Mouse (Mus musculus): ENCODE data around the gene Ints1. TPM values are rescaled to one million over a fixed set of nuclear protein-coding genes. Genes with fewer than 3 reads are reported as not detected.
A peak's percentile ranks its signal among the peaks of the same experiment; 100 is the strongest.

The Ints1 gene
- total RNA-seq, 2 experiments from 2014 or later = 41.8 to 43.8 TPM

GRCm38 (mm10) chr5:139726186-139726585 is 49.3 kb downstream of the Ints1 start:
- no peak for DNase-seq
- intact Hi-C loops (cut with DNase I) = no loop called here

- intact Hi-C loops (cut with DNase I) = no loop called here
- peak in 1 of 2 experiments; percentile 40 for DNase-seq
Measured at GRCm38 (mm10) chr5:139724336-139725116, 50.9 kb downstream of the Ints1 start.

DNA sequence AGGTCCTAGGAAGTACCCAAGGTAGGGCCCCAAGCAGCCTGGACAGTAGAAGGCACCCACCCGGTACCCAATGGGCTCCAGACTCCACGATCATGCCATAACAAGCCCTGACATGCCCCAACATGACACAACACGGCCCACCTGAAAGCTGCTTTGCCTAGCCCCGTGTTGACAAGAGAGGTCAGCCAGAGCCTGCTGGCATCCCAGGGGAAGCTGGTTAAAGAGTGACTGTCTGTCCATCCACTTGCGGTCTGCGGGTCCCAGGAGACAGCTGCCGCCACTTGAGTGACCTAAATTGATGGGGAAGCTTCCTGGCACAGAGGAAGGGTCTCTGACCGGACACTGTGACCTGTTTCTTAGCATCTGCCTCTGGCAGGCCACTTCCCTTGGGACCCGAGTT is 52.4 kb downstream of the Ints1 start:
- no peak for DNase-seq
- intact Hi-C loops (cut with DNase I) = no loop called here

GRCm38 (mm10) chr5:139722709-139723108 is 52.8 kb downstream of the Ints1 start:
- no peak for DNase-seq
- intact Hi-C loops (cut with DNase I) = no loop called here

GRCm38 (mm10) chr5:139718949-139719348 is 56.5 kb downstream of the Ints1 start:
- no peak for DNase-seq
- intact Hi-C loops (cut with DNase I) = no loop called here

DNA sequence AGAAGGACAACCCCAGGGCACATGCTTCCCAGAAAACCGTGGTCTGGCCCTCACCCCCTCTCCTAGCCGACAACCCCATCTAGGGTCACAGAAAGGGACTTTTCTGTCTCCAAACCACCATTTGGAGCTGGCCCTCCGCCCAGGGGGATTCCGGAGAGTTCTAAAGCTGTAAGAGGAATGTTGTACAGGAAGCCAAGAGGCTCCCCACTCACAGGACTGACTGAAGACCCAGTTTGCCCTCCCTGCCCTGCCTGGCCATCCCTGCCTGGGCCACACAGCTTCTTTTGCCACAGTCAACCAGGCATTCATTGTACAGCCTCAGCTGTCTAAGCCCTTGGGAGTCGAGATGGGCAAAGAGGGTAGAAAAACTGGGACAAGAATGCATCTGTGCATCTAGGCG is 56.9 kb downstream of the Ints1 start:
- intact Hi-C loops (cut with DNase I) = no loop called here

DNA sequence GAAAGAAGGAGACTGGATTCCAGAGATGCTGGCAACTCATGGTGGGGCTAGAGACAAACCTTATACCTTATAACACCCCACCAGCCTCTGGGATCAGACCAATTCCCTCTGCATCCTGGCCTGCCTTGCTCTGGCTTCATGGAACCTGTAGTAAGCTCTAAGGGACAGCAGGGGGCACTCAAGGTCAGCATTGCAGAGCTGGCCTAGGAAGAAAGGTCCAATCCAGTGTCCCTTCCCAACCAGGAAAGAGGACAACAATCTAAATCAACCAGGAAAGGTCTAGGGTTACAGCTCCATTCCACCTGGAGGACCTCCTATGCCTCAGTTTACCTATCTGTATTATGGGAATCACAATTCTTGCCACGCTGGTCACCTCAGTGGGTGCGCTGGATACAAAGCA is 57.8 kb downstream of the Ints1 start:
- intact Hi-C loops (cut with DNase I) = loop anchor here (1.0 kb wide), 2 partner anchors 29 to 33 kb away; no protein-coding TSS in a partner anchor

More for the DNA sequence above, 56.9 kb downstream of the Ints1 start:
- no peak for DNase-seq

DNA sequence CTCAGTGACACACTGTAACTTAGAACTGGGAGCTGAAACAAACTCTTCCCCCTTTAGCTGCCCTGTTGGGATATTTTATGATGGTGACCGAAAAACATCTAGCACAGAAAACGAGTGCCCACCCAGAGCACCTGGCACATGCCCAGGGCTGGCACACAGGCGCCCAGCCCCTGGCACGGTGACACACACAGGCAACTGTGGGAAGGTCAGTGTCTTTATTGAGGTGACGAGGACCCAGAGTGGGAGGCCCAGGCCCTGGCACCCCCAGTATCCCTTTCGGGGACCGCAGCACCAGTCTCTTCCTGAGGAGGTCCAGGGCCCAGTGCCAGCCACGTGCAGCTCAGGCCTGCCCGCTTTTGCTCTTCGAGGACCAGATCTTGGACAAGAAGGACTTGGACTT is 69.0 kb downstream of the Ints1 start:
- no peak for DNase-seq
- intact Hi-C loops (cut with DNase I) = no loop called here

More for the DNA sequence above, 57.8 kb downstream of the Ints1 start:
- peak; percentile 67 to 77 for DNase-seq

DNA sequence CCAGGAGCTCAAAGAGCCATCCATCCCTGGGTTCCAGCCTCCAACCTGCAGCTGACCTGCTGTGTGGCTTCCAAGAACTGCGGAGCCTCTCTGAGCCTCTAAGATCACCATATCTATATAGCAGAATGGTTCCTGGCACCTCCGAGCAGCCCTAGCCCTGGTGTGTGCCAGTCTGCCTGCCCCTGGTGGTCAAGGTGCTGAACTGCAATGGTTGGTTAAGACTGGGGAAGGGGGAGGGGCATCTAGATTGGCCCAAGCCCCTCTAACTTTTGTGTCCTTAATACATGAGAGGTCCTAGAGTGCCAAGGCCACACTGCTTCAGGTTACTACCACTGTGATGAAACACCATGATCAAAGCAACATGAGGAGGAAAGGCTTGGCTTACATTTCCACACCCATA is 72.6 kb downstream of the Ints1 start:
- intact Hi-C loops (cut with DNase I) = no loop called here
- no peak for DNase-seq

GRCm38 (mm10) chr5:139702236-139702635 is 73.2 kb downstream of the Ints1 start:
- no peak for DNase-seq
- intact Hi-C loops (cut with DNase I) = no loop called here

Small RNA genes within 50 kb of the gene (microRNA-seq; reads per million reads assigned to microRNA genes)
- 0 to 2.3 reads per million in 2 experiments for gene Mir7037

Other genes starting within 250 kb of the Ints1 start
- not detected for gene Uncx, start 232.2 kb downstream of the Ints1 start, total RNA-seq (2021)
- 1 to 10 TPM; 3.7 to 4.1 TPM for gene Micall2, start 39.3 kb downstream of the Ints1 start, total RNA-seq (2021)
- gene Mafk, start 15.8 kb upstream of the Ints1 start, total RNA-seq (2021) = 10 to 100 TPM; 23.4 to 26.9 TPM
- under 1 TPM in 1 of 2 experiments, not detected in 1; 0.65 TPM for gene Tmem184a, start 44.2 kb upstream of the Ints1 start, total RNA-seq (2021)
- gene Gm26938, start 50.7 kb upstream of the Ints1 start, total RNA-seq (2021) = not detected
- 10 to 100 TPM in 1 of 2 experiments, 1 to 10 TPM in 1; 9.9 to 10.8 TPM for gene Psmg3, start 51.2 kb upstream of the Ints1 start, total RNA-seq (2021)
- gene Elfn1, start 132.3 kb upstream of the Ints1 start, total RNA-seq (2021) = under 1 TPM; 0.27 to 0.31 TPM

All from heart, postnatal 14 days (tissue).